Mouse (Mus musculus): ENCODE measurements around the gene Akip1. TPM values are rescaled to one million over a fixed set of nuclear protein-coding genes. Genes with fewer than 3 reads are reported as not detected.

Akip1 gene
- total RNA-seq, 1 experiment, result 29.1 TPM

DNA sequence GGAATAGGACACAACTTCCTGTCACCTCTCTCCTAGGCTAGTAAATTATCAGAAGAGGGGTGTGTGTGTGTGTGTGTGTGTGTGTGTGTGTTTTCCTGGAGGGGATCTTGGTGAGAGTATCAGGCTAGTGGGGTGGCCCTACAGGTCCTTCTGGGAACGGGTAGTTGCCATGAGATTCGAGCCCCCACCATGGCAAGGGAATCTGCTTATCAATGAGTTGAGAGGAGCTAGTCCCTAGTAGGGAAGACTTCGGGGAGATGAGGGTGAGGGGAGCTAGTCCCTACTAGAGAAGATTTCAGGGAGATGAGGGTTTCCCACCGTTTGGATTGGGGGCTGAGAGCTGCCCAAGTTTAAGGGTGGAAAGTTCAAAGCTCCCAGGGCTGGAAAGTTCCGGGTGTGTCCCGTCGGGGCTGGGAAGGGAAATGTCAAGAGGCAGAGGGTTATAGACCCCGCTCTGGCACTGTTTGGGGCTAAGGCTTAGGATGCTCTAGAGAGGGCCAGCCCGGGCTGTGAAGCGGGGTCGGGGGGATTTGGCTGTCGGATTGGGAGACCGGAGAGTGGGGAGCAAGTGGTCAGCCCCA, 48.0 kb downstream of the Akip1 start:
- DNase-seq (ENCODE audit: low read depth, low spot score), result no peak
- H3K9me3 ChIP-seq (ENCODE audit: control insufficient read depth, insufficient read depth, low read depth, low read length), result no peaks in the 10 kb centered on the region
- H3K4me1 ChIP-seq (ENCODE audit: control insufficient read depth in 2 of 2, insufficient read depth in 2 of 2, low read length in 2 of 2, poor library complexity in 1 of 2), result no peaks in the 10 kb centered on the region
- peak overlapping the region; percentile 88 for H3K9ac ChIP-seq (ENCODE audit: insufficient read depth, low read depth, low read length, poor library complexity, severe bottlenecking)
- no peak overlapping the region for H3K27ac ChIP-seq (ENCODE audit: insufficient read depth, low read depth, low read length, poor library complexity, severe bottlenecking)
- TF ChIP-seq CHD2 (IDR thresholded peaks at IDR 0.05; ENCODE audit: low read depth, low read length), result no peak
- no peak for TF ChIP-seq HCFC1 (IDR thresholded peaks at IDR 0.05; ENCODE audit: borderline replicate concordance, insufficient read depth, low read length)
- no peak for TF ChIP-seq ZC3H11A (IDR thresholded peaks at IDR 0.05; ENCODE audit: borderline replicate concordance, low read depth, low read length)
- TF ChIP-seq MAFK (IDR thresholded peaks at IDR 0.05; ENCODE audit: insufficient read depth, low read depth, low read length), result no peak
- no peak for TF ChIP-seq ZNF384 (IDR thresholded peaks at IDR 0.05; ENCODE audit: low read depth, low read length)
- H3K4me3 ChIP-seq (ENCODE audit: insufficient read depth in 1 of 2, low read depth in 1 of 2, low read length in 2 of 2, poor library complexity in 1 of 2, severe bottlenecking in 1 of 2), result peak overlapping the region; percentile 88 to 90
- in situ Hi-C loops (cut with MboI; ENCODE audit: low sequenced_read_pairs in 2 of 2, unreplicated experiment in 2 of 2), result no loop called here
- H3K36me3 ChIP-seq (ENCODE audit: control insufficient read depth, insufficient read depth, low read length, poor library complexity, severe bottlenecking), result no peaks in the 10 kb centered on the region

DNA sequence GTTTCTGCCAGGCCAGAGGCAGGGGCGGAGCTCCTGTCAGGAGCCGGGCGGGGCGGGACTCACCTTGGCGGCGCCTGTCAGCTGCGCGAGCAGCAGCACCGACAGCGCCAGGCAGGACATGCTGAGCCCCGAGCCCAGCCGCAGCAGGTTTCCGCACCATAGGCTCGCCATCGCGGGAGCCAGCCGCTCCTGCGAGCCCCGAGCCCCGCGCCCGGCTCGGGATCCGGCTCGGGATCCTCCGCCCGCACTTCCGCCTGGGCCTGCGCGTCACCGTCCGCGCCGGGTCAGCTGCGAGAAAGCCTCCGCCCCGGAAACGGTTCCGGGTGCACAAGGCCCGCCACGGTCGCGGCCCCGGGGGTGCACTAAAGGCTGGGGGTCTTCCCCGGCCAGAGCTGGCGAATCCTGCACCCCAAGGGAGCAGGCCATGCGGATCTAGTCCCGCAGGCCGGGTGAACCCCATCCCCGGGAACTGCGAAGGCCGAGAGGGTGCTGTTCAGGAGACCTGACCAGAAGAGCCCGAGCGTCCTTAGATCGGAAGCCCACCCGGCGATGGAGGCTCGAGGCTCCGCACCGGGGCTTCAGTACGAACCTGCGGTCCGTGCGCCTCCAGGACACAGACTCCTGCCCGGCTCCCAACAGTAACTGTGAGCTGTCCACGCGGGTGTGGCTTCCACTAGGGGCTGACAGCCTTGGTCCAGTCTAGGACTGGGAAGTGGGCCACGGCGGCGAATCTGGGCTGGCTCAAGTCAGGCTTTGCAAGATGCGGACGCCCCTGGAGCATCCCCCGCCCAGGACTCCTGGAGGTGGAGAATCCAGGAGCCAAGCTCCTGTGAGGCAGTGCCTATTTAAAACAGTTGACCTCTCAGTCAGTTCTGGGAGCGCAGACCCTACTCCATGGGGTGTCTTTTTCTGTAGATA, 48.8 kb downstream of the Akip1 start, which contains the start of gene Tmem9b:
Gene Tmem9b (minus strand): TSS at position 868 of the 918 bp plus-strand sequence.
- DNase-seq (ENCODE audit: low read depth, low spot score), result peak; percentile 25
- Histone ChIP-seq H3K4me1 (ENCODE audit: control insufficient read depth in 2 of 2, insufficient read depth in 2 of 2, low read length in 2 of 2, poor library complexity in 1 of 2) (no peaks in the 10 kb centered on the region), H3K36me3 (ENCODE audit: control insufficient read depth, insufficient read depth, low read length, poor library complexity, severe bottlenecking) (no peaks in the 10 kb centered on the region), H3K9ac (ENCODE audit: insufficient read depth, low read depth, low read length, poor library complexity, severe bottlenecking) (peak within 1 kb of the TSS; percentile 88), H3K4me3 (ENCODE audit: insufficient read depth in 1 of 2, low read depth in 1 of 2, low read length in 2 of 2, poor library complexity in 1 of 2, severe bottlenecking in 1 of 2) (peak within 1 kb of the TSS; percentile 88 to 90), H3K9me3 (ENCODE audit: control insufficient read depth, insufficient read depth, low read depth, low read length) (no peaks in the 10 kb centered on the region), H3K27ac (ENCODE audit: insufficient read depth, low read depth, low read length, poor library complexity, severe bottlenecking) (no peak within 1 kb of the TSS)
- in situ Hi-C loops (cut with MboI; ENCODE audit: low sequenced_read_pairs in 2 of 2, unreplicated experiment in 2 of 2), result no loop called here
- no peak for TF ChIP-seq CHD2 (IDR thresholded peaks at IDR 0.05; ENCODE audit: low read depth, low read length)
- peak; percentile 69 for TF ChIP-seq HCFC1 (IDR thresholded peaks at IDR 0.05; ENCODE audit: borderline replicate concordance, insufficient read depth, low read length)

DNA sequence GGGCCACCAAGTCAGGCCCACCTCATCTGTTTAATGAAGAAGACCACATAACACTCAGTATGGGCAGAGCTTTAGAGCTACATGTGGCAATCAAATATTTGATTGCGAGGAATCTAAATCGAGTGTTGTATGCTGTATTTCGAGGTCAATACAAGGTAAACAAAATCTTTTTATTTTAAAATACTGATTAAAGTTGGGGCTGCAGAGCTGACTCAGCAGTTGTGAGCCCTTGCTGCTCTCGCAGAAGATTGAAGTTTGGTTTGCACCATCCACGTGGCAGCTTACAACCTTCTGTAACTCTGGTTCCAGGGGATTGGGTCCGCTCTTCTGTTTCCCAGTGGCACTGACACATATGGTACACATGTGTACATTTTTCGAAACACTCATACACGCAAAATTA, 50.5 kb downstream of the Akip1 start:
- no peaks in the 10 kb centered on the region for H3K4me1 ChIP-seq (ENCODE audit: control insufficient read depth in 2 of 2, insufficient read depth in 2 of 2, low read length in 2 of 2, poor library complexity in 1 of 2)
- no peaks in the 10 kb centered on the region for H3K36me3 ChIP-seq (ENCODE audit: control insufficient read depth, insufficient read depth, low read length, poor library complexity, severe bottlenecking)
- in situ Hi-C loops (cut with MboI; ENCODE audit: low sequenced_read_pairs in 2 of 2, unreplicated experiment in 2 of 2), result no loop called here
- no peak for DNase-seq (ENCODE audit: low read depth, low spot score)
- no peak for TF ChIP-seq ZC3H11A (IDR thresholded peaks at IDR 0.05; ENCODE audit: borderline replicate concordance, low read depth, low read length)
- no peak for TF ChIP-seq CHD2 (IDR thresholded peaks at IDR 0.05; ENCODE audit: low read depth, low read length)
- peak; percentile 68; the same call in 1 of the 2 replicates for TF ChIP-seq MAFK (IDR thresholded peaks at IDR 0.05; ENCODE audit: insufficient read depth, low read depth, low read length)
- TF ChIP-seq HCFC1 (IDR thresholded peaks at IDR 0.05; ENCODE audit: borderline replicate concordance, insufficient read depth, low read length), result no peak
- TF ChIP-seq ZNF384 (IDR thresholded peaks at IDR 0.05; ENCODE audit: low read depth, low read length), result no peak
- H3K9me3 ChIP-seq (ENCODE audit: control insufficient read depth, insufficient read depth, low read depth, low read length), result no peaks in the 10 kb centered on the region
- no peak overlapping the region for H3K27ac ChIP-seq (ENCODE audit: insufficient read depth, low read depth, low read length, poor library complexity, severe bottlenecking)
- H3K4me3 ChIP-seq (ENCODE audit: insufficient read depth in 1 of 2, low read depth in 1 of 2, low read length in 2 of 2, poor library complexity in 1 of 2, severe bottlenecking in 1 of 2), result no peak overlapping the region
- H3K9ac ChIP-seq (ENCODE audit: insufficient read depth, low read depth, low read length, poor library complexity, severe bottlenecking), result no peak overlapping the region

DNA sequence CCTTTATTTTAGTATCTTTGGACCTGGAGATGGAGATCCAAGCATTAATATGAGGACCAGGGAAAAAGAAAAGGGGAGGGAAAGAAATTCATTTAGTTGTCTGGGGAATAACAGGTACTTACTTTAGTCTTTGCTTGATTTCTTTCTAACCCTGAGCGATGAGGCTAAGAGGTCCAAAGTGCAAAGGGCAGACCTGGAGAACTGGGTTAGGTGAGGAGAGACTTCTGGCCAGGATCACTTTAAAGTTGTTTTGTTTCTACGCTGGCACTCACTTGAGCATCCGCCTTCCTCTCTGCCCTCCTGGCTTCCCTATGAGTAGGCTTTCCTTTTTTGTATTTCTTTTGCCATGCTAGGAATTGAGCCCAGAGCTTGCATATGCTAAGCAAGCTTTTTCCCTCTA, 52.8 kb downstream of the Akip1 start:
- no peak overlapping the region for H3K27ac ChIP-seq (ENCODE audit: insufficient read depth, low read depth, low read length, poor library complexity, severe bottlenecking)
- no peaks in the 10 kb centered on the region for H3K9me3 ChIP-seq (ENCODE audit: control insufficient read depth, insufficient read depth, low read depth, low read length)
- no peaks in the 10 kb centered on the region for H3K4me1 ChIP-seq (ENCODE audit: control insufficient read depth in 2 of 2, insufficient read depth in 2 of 2, low read length in 2 of 2, poor library complexity in 1 of 2)
- no peak overlapping the region for H3K9ac ChIP-seq (ENCODE audit: insufficient read depth, low read depth, low read length, poor library complexity, severe bottlenecking)
- in situ Hi-C loops (cut with MboI; ENCODE audit: low sequenced_read_pairs in 2 of 2, unreplicated experiment in 2 of 2), result no loop called here
- TF ChIP-seq MAFK (IDR thresholded peaks at IDR 0.05; ENCODE audit: insufficient read depth, low read depth, low read length) (no peak), ZNF384 (IDR thresholded peaks at IDR 0.05; ENCODE audit: low read depth, low read length) (no peak), HCFC1 (IDR thresholded peaks at IDR 0.05; ENCODE audit: borderline replicate concordance, insufficient read depth, low read length) (no peak), ZC3H11A (IDR thresholded peaks at IDR 0.05; ENCODE audit: borderline replicate concordance, low read depth, low read length) (no peak), CHD2 (IDR thresholded peaks at IDR 0.05; ENCODE audit: low read depth, low read length) (no peak)
- no peak overlapping the region for H3K4me3 ChIP-seq (ENCODE audit: insufficient read depth in 1 of 2, low read depth in 1 of 2, low read length in 2 of 2, poor library complexity in 1 of 2, severe bottlenecking in 1 of 2)
- DNase-seq (ENCODE audit: low read depth, low spot score), result no peak
- H3K36me3 ChIP-seq (ENCODE audit: control insufficient read depth, insufficient read depth, low read length, poor library complexity, severe bottlenecking), result no peaks in the 10 kb centered on the region

Other genes with a start within 250 kb of the Akip1 start
- gene Trim66, start 195.6 kb upstream of the Akip1 start, total RNA-seq (2012; rRNA removed), result 0.32 and 0.62 TPM in 2 replicates
- gene Rpl27a, start 184.5 kb upstream of the Akip1 start, total RNA-seq (2012; rRNA removed), result 1,397 and 1,680 TPM in 2 replicates
- 25.6 and 34.6 TPM in 2 replicates for gene St5, start 85 bp upstream of the Akip1 start, total RNA-seq (2012; rRNA removed)
- gene BC051019, start 20.2 kb downstream of the Akip1 start, total RNA-seq (2012; rRNA removed), result 0.48 and 1.3 TPM in 2 replicates
- gene Ascl3, start 28.0 kb downstream of the Akip1 start, total RNA-seq (2012; rRNA removed), result not detected in 2 replicates
- gene Tmem9b, start 49.2 kb downstream of the Akip1 start, total RNA-seq (2012; rRNA removed), result 11.1 and 17.2 TPM in 2 replicates
- gene Nrip3, start 78.3 kb downstream of the Akip1 start, total RNA-seq (2012; rRNA removed), result 0.58 and 0.98 TPM in 2 replicates
- 0.58 and 0.89 TPM in 2 replicates for gene Scube2, start 162.0 kb downstream of the Akip1 start, total RNA-seq (2012; rRNA removed)